ENCODE assay signal across 1 mouse cellular context in the genomic region with DNA sequence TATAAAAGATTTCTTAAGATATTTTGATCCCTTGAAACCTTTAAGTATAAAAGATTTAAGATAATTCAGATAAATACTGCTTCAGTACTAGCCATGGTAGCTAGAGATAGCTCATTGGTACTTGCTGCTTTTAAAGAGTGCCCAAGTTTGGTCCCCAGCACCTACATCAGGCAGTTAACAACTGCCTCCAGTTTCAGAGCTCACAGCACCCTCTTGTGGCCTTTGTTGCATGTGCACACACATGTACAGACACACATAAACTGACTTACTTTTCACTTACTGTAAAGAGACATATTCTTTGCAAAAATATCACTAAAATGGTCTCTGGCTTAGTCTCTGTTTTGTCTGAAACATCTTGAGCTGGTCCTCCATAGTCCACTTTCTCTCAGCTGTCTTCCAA.
TF ChIP-seq lines count a peak whose summit lies in the region.

No protein-coding gene starts in this region.

TF ChIP-seq in MEL, 35 proteins besides CTCF, POLR2A, EP300 and RAD21:
- TF ChIP-seq UBTF (IDR thresholded peaks at IDR 0.05; ENCODE audit: borderline replicate concordance, insufficient read depth, low read depth, low read length) (no peak), SIN3A (IDR thresholded peaks at IDR 0.05; ENCODE audit: low read length) (no peak), SMC3 (IDR thresholded peaks at IDR 0.05; ENCODE audit: low read depth, low read length) (peak; percentile 41)
